Mouse (Mus musculus): ENCODE measurements around the gene Csnk1e. TPM values are rescaled to one million over a fixed set of nuclear protein-coding genes. Genes with fewer than 3 reads are reported as not detected.
A peak's percentile ranks its signal among the peaks of the same experiment; 100 is the strongest.

Csnk1e gene
- polyA plus RNA-seq, 1 experiment from 2014 or later = 107 TPM

- H3K9ac ChIP-seq (ENCODE audit: low read depth, low read length) = peak overlapping the region; percentile 97; the same call in 1 of the 2 replicates
- no peaks in the 10 kb centered on the region for H3K27me3 ChIP-seq (ENCODE audit: control insufficient read depth, insufficient read depth, low read length)
- peak overlapping the region; percentile 74 for H3K4me2 ChIP-seq (replicated peaks; ENCODE audit: low read depth, low read length)
- ATAC-seq (ENCODE audit: low FRiP score, low TSS enrichment) = no peak
- peaks cover 57% of the 10 kb centered on the region for H3K4me1 ChIP-seq (ENCODE audit: control insufficient read depth, insufficient read depth, low read length)
- H3K4me3 ChIP-seq (ENCODE audit: low read length) = peak overlapping the region; percentile 92
- H3K27ac ChIP-seq (ENCODE audit: low read depth, low read length) = no peak overlapping the region
- WGBS = 75% methylated on average over 4 of the region's 4 CpGs
- peaks cover 36% of the 10 kb centered on the region for H3K36me3 ChIP-seq (ENCODE audit: control insufficient read depth, insufficient read depth, low read length)
- H3K9me3 ChIP-seq (ENCODE audit: control insufficient read depth, low read length) = no peaks in the 10 kb centered on the region
Observed at GRCm38 (mm10) chr15:79440223-79440622, 15.1 kb downstream of the Csnk1e start.

DNA sequence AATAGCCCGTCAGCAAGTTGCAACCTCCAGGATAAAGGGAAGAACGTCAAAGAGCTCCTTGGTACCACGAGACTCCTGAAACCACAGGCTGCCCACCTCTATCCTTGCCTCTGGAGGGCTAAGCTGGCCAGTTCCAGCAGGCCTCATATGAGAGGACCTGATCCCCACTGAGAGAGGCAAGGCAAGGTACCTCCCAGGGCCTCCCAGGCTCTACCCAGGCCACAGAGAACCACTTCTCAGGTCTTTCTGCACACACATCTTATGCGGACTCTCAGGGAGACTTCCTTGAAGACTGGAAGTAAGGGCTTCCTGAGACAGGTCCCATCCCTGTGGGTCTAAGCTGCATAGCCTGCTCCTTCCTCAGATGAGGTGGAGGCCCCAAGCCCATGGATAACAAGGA is 16.0 kb downstream of the Csnk1e start:
- WGBS = 76% methylated on average over 4 of the region's 4 CpGs
- Histone ChIP-seq H3K9me3 (ENCODE audit: control insufficient read depth, low read length) (no peaks in the 10 kb centered on the region), H3K27me3 (ENCODE audit: control insufficient read depth, insufficient read depth, low read length) (no peaks in the 10 kb centered on the region), H3K4me1 (ENCODE audit: control insufficient read depth, insufficient read depth, low read length) (peaks cover 58% of the 10 kb centered on the region), H3K27ac (ENCODE audit: low read depth, low read length) (no peak overlapping the region; the same call in 1 of the 2 replicates), H3K4me2 (replicated peaks; ENCODE audit: low read depth, low read length) (no peak overlapping the region), H3K9ac (ENCODE audit: low read depth, low read length) (peak overlapping the region; percentile 14; the same call in 1 of the 2 replicates), H3K4me3 (ENCODE audit: low read length) (no peak overlapping the region), H3K36me3 (ENCODE audit: control insufficient read depth, insufficient read depth, low read length) (peaks cover 43% of the 10 kb centered on the region)
- ATAC-seq (ENCODE audit: low FRiP score, low TSS enrichment) = no peak

GRCm38 (mm10) chr15:79438816-79439215 is 16.6 kb downstream of the Csnk1e start:
- H3K9ac ChIP-seq (ENCODE audit: low read depth, low read length) = no peak overlapping the region; the same call in 1 of the 2 replicates
- no peak overlapping the region for H3K27ac ChIP-seq (ENCODE audit: low read depth, low read length)
- peaks cover 58% of the 10 kb centered on the region for H3K4me1 ChIP-seq (ENCODE audit: control insufficient read depth, insufficient read depth, low read length)
- no peaks in the 10 kb centered on the region for H3K27me3 ChIP-seq (ENCODE audit: control insufficient read depth, insufficient read depth, low read length)
- peaks cover 49% of the 10 kb centered on the region for H3K36me3 ChIP-seq (ENCODE audit: control insufficient read depth, insufficient read depth, low read length)
- no peaks in the 10 kb centered on the region for H3K9me3 ChIP-seq (ENCODE audit: control insufficient read depth, low read length)
- 52% methylated on average over 8 of the region's 8 CpGs for WGBS
- H3K4me3 ChIP-seq (ENCODE audit: low read length) = no peak overlapping the region
- H3K4me2 ChIP-seq (replicated peaks; ENCODE audit: low read depth, low read length) = no peak overlapping the region
- ATAC-seq (ENCODE audit: low FRiP score, low TSS enrichment) = no peak

DNA sequence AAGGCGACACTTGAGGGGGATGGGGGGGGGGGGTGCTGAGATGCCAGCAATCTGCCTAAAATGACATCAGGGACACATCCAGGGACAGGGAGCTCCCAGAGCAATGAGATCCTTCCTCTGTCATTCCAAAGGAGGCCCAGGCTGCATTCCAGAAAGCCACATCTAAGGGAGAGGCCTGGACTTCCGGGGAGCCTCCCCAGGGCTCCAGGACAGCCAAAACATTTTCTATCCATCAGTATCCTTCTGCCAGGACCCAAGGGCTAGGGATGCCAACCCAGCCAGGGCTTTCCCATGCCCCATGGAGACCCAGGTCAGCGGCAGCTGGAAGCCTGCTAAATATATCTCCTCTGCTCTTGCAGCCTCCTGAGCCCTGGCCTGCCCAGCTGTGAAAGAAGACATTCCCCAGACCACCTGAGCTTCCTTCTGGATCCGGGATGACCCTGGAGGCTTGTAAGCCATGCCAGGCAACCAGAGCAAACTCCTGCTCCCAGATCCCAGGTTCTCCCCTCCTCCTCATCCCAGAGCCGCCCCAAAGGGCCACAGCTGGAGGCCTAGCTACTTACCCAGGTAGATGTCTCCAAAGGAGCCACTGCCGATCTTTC is 17.1 kb downstream of the Csnk1e start:
- Histone ChIP-seq H3K27ac (ENCODE audit: low read depth, low read length) (no peak overlapping the region), H3K36me3 (ENCODE audit: control insufficient read depth, insufficient read depth, low read length) (peaks cover 51% of the 10 kb centered on the region), H3K4me2 (replicated peaks; ENCODE audit: low read depth, low read length) (no peak overlapping the region), H3K4me3 (ENCODE audit: low read length) (no peak overlapping the region), H3K27me3 (ENCODE audit: control insufficient read depth, insufficient read depth, low read length) (no peaks in the 10 kb centered on the region), H3K9ac (ENCODE audit: low read depth, low read length) (peak overlapping the region; percentile 13; the same call in 1 of the 2 replicates), H3K9me3 (ENCODE audit: control insufficient read depth, low read length) (no peaks in the 10 kb centered on the region), H3K4me1 (ENCODE audit: control insufficient read depth, insufficient read depth, low read length) (peaks cover 58% of the 10 kb centered on the region)
- ATAC-seq (ENCODE audit: low FRiP score, low TSS enrichment) = no peak
- 81% methylated on average over 6 of the region's 6 CpGs for WGBS

GRCm38 (mm10) chr15:79437541-79438208 is 17.7 kb downstream of the Csnk1e start:
- no peak for ATAC-seq (ENCODE audit: low FRiP score, low TSS enrichment)
- no peak overlapping the region for H3K27ac ChIP-seq (ENCODE audit: low read depth, low read length)
- WGBS = 80% methylated on average over 12 of the region's 12 CpGs

DNA sequence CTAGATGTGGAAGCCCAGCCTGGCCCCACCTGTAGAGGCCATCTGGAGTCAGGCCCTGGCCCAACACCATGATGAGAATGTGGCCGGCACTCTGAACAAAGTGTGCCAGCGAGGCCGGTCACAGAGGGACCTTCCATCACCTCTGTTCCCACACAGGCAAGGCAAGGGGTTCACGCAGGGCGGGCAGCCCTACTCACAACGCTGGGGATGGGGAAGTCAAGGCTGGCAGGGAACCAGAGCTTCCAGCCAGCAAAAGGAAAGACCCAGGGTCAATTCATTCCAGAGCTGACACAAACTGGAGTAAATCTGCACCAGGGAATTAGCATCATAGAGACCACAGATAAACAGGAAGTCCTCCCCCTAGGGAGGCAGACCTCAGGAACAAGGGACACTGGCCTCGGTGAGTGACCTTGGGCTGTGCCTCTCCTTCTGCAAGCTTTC is 18.9 kb downstream of the Csnk1e start:
- no peak overlapping the region for H3K4me2 ChIP-seq (replicated peaks; ENCODE audit: low read depth, low read length)
- H3K4me1 ChIP-seq (ENCODE audit: control insufficient read depth, insufficient read depth, low read length) = peaks cover 61% of the 10 kb centered on the region
- no peak overlapping the region for H3K4me3 ChIP-seq (ENCODE audit: low read length)
- WGBS = 63% methylated on average over 7 of the region's 7 CpGs
- H3K36me3 ChIP-seq (ENCODE audit: control insufficient read depth, insufficient read depth, low read length) = peaks cover 65% of the 10 kb centered on the region
- H3K27me3 ChIP-seq (ENCODE audit: control insufficient read depth, insufficient read depth, low read length) = no peaks in the 10 kb centered on the region
- H3K27ac ChIP-seq (ENCODE audit: low read depth, low read length) = no peak overlapping the region; the same call in 1 of the 2 replicates
- no peaks in the 10 kb centered on the region for H3K9me3 ChIP-seq (ENCODE audit: control insufficient read depth, low read length)
- H3K9ac ChIP-seq (ENCODE audit: low read depth, low read length) = no peak overlapping the region
- no peak for ATAC-seq (ENCODE audit: low FRiP score, low TSS enrichment)

More at GRCm38 (mm10) chr15:79437541-79438208, 17.7 kb downstream of the Csnk1e start:
- no peak overlapping the region for H3K4me3 ChIP-seq (ENCODE audit: low read length)
- no peak overlapping the region for H3K9ac ChIP-seq (ENCODE audit: low read depth, low read length)
- H3K4me1 ChIP-seq (ENCODE audit: control insufficient read depth, insufficient read depth, low read length) = peaks cover 61% of the 10 kb centered on the region
- H3K9me3 ChIP-seq (ENCODE audit: control insufficient read depth, low read length) = no peaks in the 10 kb centered on the region
- no peak overlapping the region for H3K4me2 ChIP-seq (replicated peaks; ENCODE audit: low read depth, low read length)
- H3K27me3 ChIP-seq (ENCODE audit: control insufficient read depth, insufficient read depth, low read length) = no peaks in the 10 kb centered on the region
- H3K36me3 ChIP-seq (ENCODE audit: control insufficient read depth, insufficient read depth, low read length) = peaks cover 57% of the 10 kb centered on the region

DNA sequence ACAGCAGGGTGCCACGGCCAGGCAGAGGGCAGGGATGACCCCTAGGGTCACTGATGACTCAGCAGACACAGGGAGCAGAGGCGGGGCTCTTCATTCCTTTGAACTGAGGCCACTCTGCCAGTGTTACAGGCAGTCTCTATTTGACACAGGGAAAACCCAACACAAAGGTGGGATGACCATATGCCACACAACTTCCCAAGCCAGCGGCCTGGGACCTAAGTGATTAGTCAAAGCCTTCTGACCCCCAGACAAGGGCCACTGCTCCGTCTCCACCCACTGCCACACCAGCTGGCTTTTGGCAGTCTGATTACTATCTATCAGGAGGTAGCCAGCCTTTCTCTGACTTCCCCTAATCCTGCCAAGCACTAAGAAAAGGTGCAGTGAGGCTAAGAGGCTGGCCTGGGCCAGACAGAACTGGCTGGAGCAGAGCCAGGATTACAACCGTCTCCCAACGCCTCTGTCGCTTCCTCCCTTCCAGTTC is 20.1 kb downstream of the Csnk1e start:
- no peak for ATAC-seq (ENCODE audit: low FRiP score, low TSS enrichment)
- Histone ChIP-seq H3K27ac (ENCODE audit: low read depth, low read length) (peak overlapping the region; percentile 9; the same call in 1 of the 2 replicates), H3K4me1 (ENCODE audit: control insufficient read depth, insufficient read depth, low read length) (peaks cover 52% of the 10 kb centered on the region), H3K4me2 (replicated peaks; ENCODE audit: low read depth, low read length) (no peak overlapping the region), H3K4me3 (ENCODE audit: low read length) (no peak overlapping the region), H3K36me3 (ENCODE audit: control insufficient read depth, insufficient read depth, low read length) (peaks cover 77% of the 10 kb centered on the region), H3K9ac (ENCODE audit: low read depth, low read length) (no peak overlapping the region), H3K9me3 (ENCODE audit: control insufficient read depth, low read length) (no peaks in the 10 kb centered on the region), H3K27me3 (ENCODE audit: control insufficient read depth, insufficient read depth, low read length) (no peaks in the 10 kb centered on the region)
- WGBS = 31% methylated on average over 7 of the region's 7 CpGs

- 73% methylated on average over 21 of the region's 21 CpGs for WGBS
- no peak overlapping the region for H3K9ac ChIP-seq (ENCODE audit: low read depth, low read length)
- H3K4me3 ChIP-seq (ENCODE audit: low read length) = no peak overlapping the region
- peaks cover 91% of the 10 kb centered on the region for H3K36me3 ChIP-seq (ENCODE audit: control insufficient read depth, insufficient read depth, low read length)
- no peaks in the 10 kb centered on the region for H3K27me3 ChIP-seq (ENCODE audit: control insufficient read depth, insufficient read depth, low read length)
- peak overlapping the region; percentile 82; the same call in 1 of the 2 replicates for H3K27ac ChIP-seq (ENCODE audit: low read depth, low read length)
- no peaks in the 10 kb centered on the region for H3K9me3 ChIP-seq (ENCODE audit: control insufficient read depth, low read length)
- peaks cover 28% of the 10 kb centered on the region for H3K4me1 ChIP-seq (ENCODE audit: control insufficient read depth, insufficient read depth, low read length)
- no peak overlapping the region for H3K4me2 ChIP-seq (replicated peaks; ENCODE audit: low read depth, low read length)
- no peak for ATAC-seq (ENCODE audit: low FRiP score, low TSS enrichment)
Observed at GRCm38 (mm10) chr15:79432892-79433291, 22.5 kb downstream of the Csnk1e start.

DNA sequence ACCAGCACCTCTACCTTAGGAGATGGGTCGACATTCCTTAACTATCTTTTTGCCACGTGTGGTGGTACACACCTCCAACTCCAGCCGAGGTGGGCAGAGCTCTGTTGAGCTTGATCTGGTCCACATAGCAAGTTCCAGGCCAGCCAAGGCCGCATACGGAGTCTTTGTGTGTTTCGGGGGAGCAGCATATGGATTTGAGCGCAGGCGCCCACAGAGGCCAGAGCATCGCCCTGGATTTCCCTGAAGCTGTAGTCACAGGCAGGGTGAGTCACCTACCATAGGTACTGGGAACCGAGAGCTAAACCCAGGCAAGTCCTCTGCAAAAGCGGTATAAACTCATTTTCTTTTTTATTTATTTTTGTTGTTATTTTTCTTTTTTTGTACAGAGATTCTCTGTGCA is 23.0 kb downstream of the Csnk1e start:
- no peak overlapping the region for H3K9ac ChIP-seq (ENCODE audit: low read depth, low read length)

More for the DNA sequence above, 23.0 kb downstream of the Csnk1e start:
- Histone ChIP-seq H3K9me3 (ENCODE audit: control insufficient read depth, low read length) (no peaks in the 10 kb centered on the region), H3K4me1 (ENCODE audit: control insufficient read depth, insufficient read depth, low read length) (peaks cover 23% of the 10 kb centered on the region), H3K4me3 (ENCODE audit: low read length) (no peak overlapping the region), H3K27me3 (ENCODE audit: control insufficient read depth, insufficient read depth, low read length) (no peaks in the 10 kb centered on the region), H3K4me2 (replicated peaks; ENCODE audit: low read depth, low read length) (no peak overlapping the region), H3K36me3 (ENCODE audit: control insufficient read depth, insufficient read depth, low read length) (peaks cover 91% of the 10 kb centered on the region), H3K27ac (ENCODE audit: low read depth, low read length) (peak overlapping the region; percentile 82)
- 84% methylated on average over 11 of the region's 11 CpGs for WGBS
- no peak for ATAC-seq (ENCODE audit: low FRiP score, low TSS enrichment)
